Mouse (Mus musculus): ENCODE results near the gene Kcnh2.

- TF ChIP-seq POLR2A (IDR thresholded peaks at IDR 0.05; ENCODE audit: low read depth, low read length) (no peak), CTCF (IDR thresholded peaks at IDR 0.05; ENCODE audit: extremely low read depth, insufficient read length, insufficient replicate concordance, low read depth, low read length) (no peak)
These were observed 332 bp upstream of the Kcnh2 start for GRCm38 (mm10) chr5:24351701-24352171.

Measured in small intestine, adult 2 months (tissue).